Mouse (Mus musculus) intestine, embryonic 16.5 days (tissue): ENCODE data around the gene Zranb1. TPM values are rescaled to one million over a fixed set of nuclear protein-coding genes. Genes with fewer than 3 reads are reported as not detected.

ENCODE experiments used
- ATAC-seq: fragments of 200-750 bp; cut with Nextera tagmentation; 2 replicates; pipeline ENCODE4 v1.8.0; 2017; ENCODE audit warnings: moderate TSS enrichment, moderate library complexity
- H3K27ac ChIP-seq: fragments of 300-500 bp; sonication (generic); 2 replicates; pipeline ENCODE4 v1.5.1; 2014; ENCODE audit warnings: mild to moderate bottlenecking, low read length
- H3K27me3 ChIP-seq: fragments of 300-500 bp; sonication (generic); replicated peaks from 2 replicates; pipeline ENCODE4 v1.6.1; 2014; ENCODE audit warnings: low read length, control low read depth, mixed read lengths; ENCODE audit not compliant: control insufficient read depth, insufficient read depth
- H3K36me3 ChIP-seq: fragments of 300-500 bp; sonication (generic); 2 replicates; pipeline ENCODE4 v1.6.1; 2014; ENCODE audit warnings: low read length, control low read depth; ENCODE audit not compliant: control insufficient read depth, insufficient read depth
- H3K4me1 ChIP-seq: fragments of 300-500 bp; sonication (generic); 2 replicates; pipeline ENCODE4 v1.6.1; 2014; ENCODE audit warnings: low read length, control low read depth, mixed read lengths; ENCODE audit not compliant: control insufficient read depth, insufficient read depth
- H3K4me2 ChIP-seq: fragments of 300-500 bp; sonication (generic); 2 replicates; pipeline ENCODE4 v1.6.1; 2014; ENCODE audit warnings: low read depth, low read length, control low read depth
- H3K4me3 ChIP-seq: fragments of 300-500 bp; sonication (generic); 2 replicates; pipeline ENCODE4 v1.5.1; 2014; ENCODE audit warnings: mild to moderate bottlenecking, low read length
- H3K9ac ChIP-seq: fragments of 300-500 bp; sonication (generic); 2 replicates; pipeline ENCODE4 v1.6.1; 2014; ENCODE audit warnings: low read depth, low read length
- H3K9me3 ChIP-seq: fragments of 300-500 bp; sonication (generic); 2 replicates; pipeline ENCODE4 v1.6.1; 2016; ENCODE audit warnings: low read length, control low read depth; ENCODE audit not compliant: control insufficient read depth
- WGBS: fragments of 180-500 bp; shearing (Covaris S2); extraction: QIAGEN DNeasy Blood & Tissue Kit; methylation state at CpG from one replicate; pipeline ENCODE4 v1.1.7; 2014; 5-methylcytosine and 5-hydroxymethylcytosine counted together
- polyA plus RNA-seq: library from polyadenylated mRNA; unstranded; fragments of >200 nt; fragmentation: Nextera tagmentation; extraction: Ambion mirVana; gene quantifications from 2 replicates; pipeline ENCODE4 v1.2.1, GENCODE M21; 2015

The Zranb1 gene
- polyA plus RNA-seq, 1 experiment from 2014 or later, result 5.7 TPM

- 40% methylated on average over 11 of the region's 11 CpGs for WGBS
- Histone ChIP-seq H3K27me3 (no peaks in the 10 kb centered on the region), H3K4me1 (peaks cover 56% of the 10 kb centered on the region), H3K4me3 (no peak overlapping the region), H3K9me3 (no peaks in the 10 kb centered on the region), H3K27ac (peak overlapping the region; percentile 83), H3K4me2 (no peak overlapping the region), H3K36me3 (0 out of 2 replicates have a peak, but pooled peaks cover 5% of the 10 kb centered on the region), H3K9ac (peak overlapping the region; percentile 22)
- peak; percentile 75 for ATAC-seq
Measured at GRCm38 (mm10) chr7:133007343-133007742, 76.4 kb downstream of the Zranb1 start.

DNA sequence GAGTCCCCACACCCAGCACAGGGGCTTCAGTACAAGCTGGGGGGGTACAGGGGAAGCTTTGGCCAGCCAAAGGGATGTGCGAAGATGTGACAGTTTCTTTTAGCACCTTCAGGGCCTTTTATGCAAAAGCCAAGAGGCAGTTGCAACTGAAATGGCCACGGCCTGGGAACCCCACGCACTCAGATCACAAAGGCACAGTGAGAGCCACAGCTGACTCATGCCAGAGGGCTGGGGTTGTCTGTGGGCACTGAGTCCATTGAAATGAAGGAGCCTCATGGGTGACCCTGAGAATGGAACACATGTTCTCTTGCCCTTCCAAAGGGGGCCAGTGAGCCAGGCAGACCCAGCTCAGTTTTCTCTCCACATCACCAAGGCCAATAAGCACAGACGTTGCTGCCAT is 77.7 kb downstream of the Zranb1 start:
- Histone ChIP-seq H3K36me3 (0 out of 2 replicates have a peak, but pooled peaks cover 5% of the 10 kb centered on the region), H3K9ac (no peak overlapping the region), H3K4me3 (no peak overlapping the region), H3K4me1 (peaks cover 64% of the 10 kb centered on the region), H3K27me3 (no peaks in the 10 kb centered on the region), H3K27ac (no peak overlapping the region; the same call in 1 of the 2 replicates), H3K4me2 (no peak overlapping the region), H3K9me3 (no peaks in the 10 kb centered on the region)
- no peak for ATAC-seq
- WGBS, result 85% methylated on average over 4 of the region's 4 CpGs

DNA sequence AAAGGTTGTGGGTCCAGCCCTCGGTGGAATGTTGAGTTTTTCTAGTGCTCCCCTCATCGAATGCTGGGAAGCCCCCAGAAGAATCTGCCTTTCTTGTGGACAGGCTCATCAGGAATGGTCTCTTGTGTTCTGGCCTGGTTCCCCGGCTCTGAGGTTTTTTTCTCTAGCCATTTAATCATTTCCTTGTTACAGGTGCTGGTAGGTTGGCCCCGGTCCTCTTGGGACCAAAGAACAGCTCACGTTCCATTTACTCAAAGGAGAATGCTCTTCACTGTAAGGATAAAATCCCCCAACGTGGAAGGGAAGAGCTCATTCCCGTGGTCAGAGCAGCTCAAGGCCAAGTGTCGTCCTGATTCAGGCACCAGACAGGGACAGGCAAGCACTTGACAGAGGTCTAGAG is 78.7 kb downstream of the Zranb1 start:
- 67% methylated on average over 8 of the region's 8 CpGs for WGBS
- Histone ChIP-seq H3K4me2 (no peak overlapping the region), H3K36me3 (0 out of 2 replicates have a peak, but pooled peaks cover 5% of the 10 kb centered on the region), H3K4me1 (peaks cover 72% of the 10 kb centered on the region), H3K9ac (no peak overlapping the region), H3K27me3 (no peaks in the 10 kb centered on the region), H3K27ac (0 out of 2 replicates have a peak overlapping the region, but pooled peaks have one; percentile 17), H3K4me3 (no peak overlapping the region), H3K9me3 (no peaks in the 10 kb centered on the region)
- ATAC-seq, result no peak

- H3K4me1 ChIP-seq, result peaks cover 79% of the 10 kb centered on the region
- H3K27me3 ChIP-seq, result no peaks in the 10 kb centered on the region
- WGBS, result 71% methylated on average over 3 of the region's 3 CpGs
- H3K4me2 ChIP-seq, result no peak overlapping the region
- ATAC-seq, result no peak
- no peak overlapping the region for H3K4me3 ChIP-seq
- 0 out of 2 replicates have a peak, but pooled peaks cover 5% of the 10 kb centered on the region for H3K36me3 ChIP-seq
- no peak overlapping the region for H3K9ac ChIP-seq
- H3K27ac ChIP-seq, result no peak overlapping the region
- no peaks in the 10 kb centered on the region for H3K9me3 ChIP-seq
Measured at GRCm38 (mm10) chr7:133010477-133010876, 79.5 kb downstream of the Zranb1 start.

DNA sequence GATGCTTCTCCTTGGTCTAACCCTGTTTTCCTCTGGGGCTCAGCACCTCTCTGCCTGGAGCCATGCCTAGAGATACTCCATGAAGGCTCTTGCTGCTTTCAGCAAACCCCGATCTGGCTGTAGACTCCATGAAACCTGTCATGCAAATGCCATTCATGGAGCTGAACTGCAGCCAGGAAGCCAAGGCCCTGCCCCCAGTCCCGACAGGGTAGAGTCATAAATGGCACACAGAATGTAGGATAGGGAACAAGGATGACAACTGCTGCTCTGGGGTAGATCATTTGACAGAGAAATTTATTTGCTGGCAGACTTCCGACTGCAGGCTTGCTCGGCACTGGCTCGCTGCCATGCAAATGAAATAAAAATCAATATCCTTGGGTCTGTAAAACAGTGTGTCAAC is 80.2 kb downstream of the Zranb1 start:
- peak overlapping the region; percentile 64 for H3K27ac ChIP-seq
- no peak overlapping the region for H3K4me3 ChIP-seq
- peaks cover 82% of the 10 kb centered on the region for H3K4me1 ChIP-seq
- no peaks in the 10 kb centered on the region for H3K9me3 ChIP-seq
- H3K4me2 ChIP-seq, result 0 out of 2 replicates have a peak overlapping the region, but pooled peaks have one; percentile 16
- 11% methylated on average over 5 of the region's 5 CpGs for WGBS
- no peaks in the 10 kb centered on the region for H3K27me3 ChIP-seq
- ATAC-seq, result peak; percentile 56
- no peak overlapping the region for H3K9ac ChIP-seq
- H3K36me3 ChIP-seq, result 0 out of 2 replicates have a peak, but pooled peaks cover 5% of the 10 kb centered on the region

DNA sequence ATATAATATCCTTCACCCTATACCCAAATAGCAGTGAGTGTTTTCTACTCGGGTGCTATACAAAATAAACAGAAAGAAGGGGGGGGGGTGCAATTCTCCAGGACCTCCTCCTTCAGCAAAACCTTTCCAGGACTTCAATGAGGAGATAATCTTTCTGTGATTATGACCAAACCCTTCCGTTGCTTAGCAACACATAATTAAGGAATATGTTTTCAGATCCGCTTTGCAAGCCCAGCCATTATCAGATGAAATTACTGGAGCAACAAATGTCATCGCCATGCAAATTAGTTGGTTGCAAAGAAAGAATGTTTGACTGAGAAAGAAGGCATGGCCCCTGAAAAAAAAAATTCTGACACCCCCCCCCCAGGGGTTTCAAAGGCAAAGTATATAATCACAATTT is 80.7 kb downstream of the Zranb1 start:
- no peak overlapping the region for H3K9ac ChIP-seq
- no peaks in the 10 kb centered on the region for H3K9me3 ChIP-seq
- WGBS, result 36% methylated on average over 4 of the region's 4 CpGs
- H3K4me2 ChIP-seq, result no peak overlapping the region
- H3K36me3 ChIP-seq, result 0 out of 2 replicates have a peak, but pooled peaks cover 5% of the 10 kb centered on the region
- no peak for ATAC-seq
- H3K4me1 ChIP-seq, result peaks cover 82% of the 10 kb centered on the region
- no peak overlapping the region for H3K4me3 ChIP-seq
- H3K27ac ChIP-seq, result no peak overlapping the region
- no peaks in the 10 kb centered on the region for H3K27me3 ChIP-seq

DNA sequence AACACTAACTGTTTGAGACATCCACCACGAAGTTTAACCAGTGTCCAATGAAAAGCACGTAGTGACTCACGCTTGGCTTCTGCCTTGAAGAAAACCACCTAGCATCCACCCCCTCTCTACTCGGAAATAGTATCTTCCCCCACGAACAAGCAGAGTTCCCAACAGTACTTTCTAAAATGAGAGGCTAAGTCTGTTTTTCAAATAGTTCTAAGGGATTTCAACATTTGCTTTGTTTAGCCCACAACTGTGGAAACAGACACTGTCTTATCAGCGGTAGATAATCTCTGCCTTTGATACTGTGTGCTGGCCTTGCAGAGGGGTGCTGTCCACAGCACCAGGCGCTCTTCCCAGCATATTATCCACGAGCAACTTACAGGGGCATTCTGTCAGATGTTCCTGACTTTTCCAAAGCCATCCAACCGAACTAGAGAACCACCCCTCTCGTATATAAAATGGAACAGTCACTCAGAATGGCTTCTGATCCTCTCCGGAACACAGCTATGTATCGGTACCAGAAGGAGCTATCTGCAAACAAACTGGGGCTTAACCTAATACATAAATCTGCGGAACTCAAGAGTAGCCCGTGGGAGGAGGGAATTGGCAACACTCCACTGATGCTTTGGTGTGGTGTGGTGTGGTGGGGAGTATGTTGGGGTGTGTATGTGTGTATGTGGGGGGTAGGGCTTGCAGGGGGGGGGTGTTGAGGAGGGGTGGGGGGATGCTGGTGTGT is 81.9 kb downstream of the Zranb1 start:
- no peak overlapping the region for H3K4me2 ChIP-seq
- no peak for ATAC-seq
- no peak overlapping the region for H3K9ac ChIP-seq
- H3K36me3 ChIP-seq, result 0 out of 2 replicates have a peak, but pooled peaks cover 5% of the 10 kb centered on the region
- H3K27ac ChIP-seq, result peak overlapping the region; percentile 26
- H3K4me1 ChIP-seq, result peaks cover 74% of the 10 kb centered on the region
- no peak overlapping the region for H3K4me3 ChIP-seq
- WGBS, result 37% methylated on average over 14 of the region's 14 CpGs
- no peaks in the 10 kb centered on the region for H3K27me3 ChIP-seq
- no peaks in the 10 kb centered on the region for H3K9me3 ChIP-seq

GRCm38 (mm10) chr7:133013923-133014322 is 83.0 kb downstream of the Zranb1 start:
- peaks cover 71% of the 10 kb centered on the region for H3K4me1 ChIP-seq
- no peak overlapping the region for H3K4me2 ChIP-seq
- H3K36me3 ChIP-seq, result 0 out of 2 replicates have a peak, but pooled peaks cover 5% of the 10 kb centered on the region
- no peak overlapping the region for H3K9ac ChIP-seq
- 90% methylated on average over 10 of the region's 10 CpGs for WGBS
- H3K27me3 ChIP-seq, result no peaks in the 10 kb centered on the region
- H3K4me3 ChIP-seq, result no peak overlapping the region
- no peak for ATAC-seq
- H3K9me3 ChIP-seq, result no peaks in the 10 kb centered on the region
- H3K27ac ChIP-seq, result no peak overlapping the region; the same call in 1 of the 2 replicates

- Histone ChIP-seq H3K27me3 (no peaks in the 10 kb centered on the region), H3K4me2 (no peak overlapping the region), H3K36me3 (0 out of 2 replicates have a peak, but pooled peaks cover 4% of the 10 kb centered on the region), H3K9ac (no peak overlapping the region), H3K4me1 (peaks cover 74% of the 10 kb centered on the region), H3K9me3 (no peaks in the 10 kb centered on the region), H3K4me3 (no peak overlapping the region), H3K27ac (no peak overlapping the region)
- no peak for ATAC-seq
- 92% methylated on average over 14 of the region's 14 CpGs for WGBS
Measured at GRCm38 (mm10) chr7:133014631-133015030, 83.7 kb downstream of the Zranb1 start.
